Mouse (Mus musculus) skeletal muscle tissue, postnatal 0 days (tissue): ENCODE data around the gene Rps24. TPM values are rescaled to one million over a fixed set of nuclear protein-coding genes. Genes with fewer than 3 reads are reported as not detected.

Source experiments
- polyA plus RNA-seq: library from polyadenylated mRNA; unstranded; fragments of >200 nt; fragmentation: Nextera tagmentation; extraction: Ambion mirVana; gene quantifications from 2 replicates; pipeline ENCODE4 v1.2.1, GENCODE M21; 2015

Rps24 gene
- polyA plus RNA-seq, result 803 and 823 TPM in 2 replicates

DNA sequence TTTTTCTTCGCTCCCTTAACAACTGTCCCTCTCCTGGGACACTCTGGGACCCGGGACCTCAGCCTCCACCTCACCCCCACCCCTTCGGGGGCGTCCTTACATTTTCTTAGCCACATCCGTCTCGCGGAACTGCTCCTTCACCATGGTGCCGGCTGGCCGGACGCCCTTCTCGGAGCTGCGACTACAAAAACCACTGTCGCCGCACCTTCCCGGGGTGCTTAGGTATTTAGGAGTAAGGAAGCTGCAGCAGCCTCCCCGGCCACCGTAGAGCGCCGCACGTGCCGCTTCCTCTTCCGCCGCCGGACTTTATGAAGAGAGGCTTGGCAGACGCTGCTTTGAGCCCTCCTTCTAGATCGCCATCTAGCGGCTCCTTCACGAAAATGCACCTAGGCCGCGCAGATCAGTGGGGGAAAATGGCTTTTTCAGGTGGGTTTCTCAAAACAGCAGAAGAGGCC is at the start of gene Rps24, which contains the start of gene Polr3a:
Gene Rps24 (plus strand): TSS at position 353 of the 455 bp plus-strand sequence.
Gene Polr3a (minus strand): TSS at position 286 of the 455 bp plus-strand sequence.

Other genes with a start within 250 kb of the Rps24 start
- gene Dlg5, start 241.2 kb upstream of the Rps24 start, polyA plus RNA-seq, result 3.5 and 4.1 TPM in 2 replicates
- gene E330034G19Rik, start 193.9 kb upstream of the Rps24 start, polyA plus RNA-seq, result not detected in 2 replicates
- gene Polr3a, start 67 bp upstream of the Rps24 start, polyA plus RNA-seq, result 6.0 and 7.0 TPM in 2 replicates